In genomic region chr10:14046171-14046651, GRCm38 (mm10) we compare ENCODE assay signal across 10 mouse cellular contexts.
DNase-seq lines count a peak whose midpoint lies in the region; ATAC-seq and TF ChIP-seq lines count a peak whose summit lies in the region.
"Had no signal": no experiment of that assay in that cellular context is flagged by ENCODE, and none has a peak within 500 bp of the region (broad histone marks: within the 10 kb centered on the region; RNA-seq: fewer than 3 reads in every experiment).

No protein-coding gene starts in this region.

- no peaks in the 10 kb centered on the region for H3K9me3 ChIP-seq in heart, embryonic 14.5 days (ENCODE audit: control insufficient read depth, low read length)

- peaks cover 29 to 47% of the 10 kb centered on the region in 2 experiments for H3K4me1 ChIP-seq in heart, embryonic 14.5 days (ENCODE audit: control insufficient read depth in 2 of 2, insufficient read depth in 2 of 2, low read length in 2 of 2)

- H3K36me3 ChIP-seq in heart, embryonic 14.5 days (ENCODE audit: control insufficient read depth, insufficient read depth, low read length): no peaks in the 10 kb centered on the region

- H3K9ac ChIP-seq in heart, embryonic 14.5 days (ENCODE audit: low read length): peak overlapping the region; percentile 1; the same call in 1 of the 2 replicates
- H3K9ac ChIP-seq: liver, embryonic 14.5 days had no signal

- ATAC-seq in heart, embryonic 14.5 days (ENCODE audit: insufficient number of reproducible peaks, insufficient read depth, low FRiP score, low read depth): no peak

- H3K4me2 ChIP-seq in heart, embryonic 14.5 days (ENCODE audit: low read length): peak overlapping the region; percentile 35

- 11% methylated on average over 4 of the region's 4 CpGs for WGBS in heart, embryonic 14.5 days

- DNase-seq in heart, postnatal 14 days: no peak
- DNase-seq in thymus, postnatal 0 days (ENCODE audit: low spot score): peak; percentile 35
- DNase-seq in thymus, postnatal 14 days: no peak
- DNase-seq in layer of hippocampus, adult 2 months (ENCODE audit: low spot score in 2 of 2): peak; percentile 45 to 56
- DNase-seq in thymus, postnatal 4 days: peak; percentile 32
- DNase-seq in frontal cortex, postnatal 25 days (ENCODE audit: low spot score in 2 of 2): no peak
- DNase-seq in spleen, postnatal 10 days (ENCODE audit: low spot score in 2 of 2): no peak
- DNase-seq: cerebellum, adult 11-12 months had no signal

- no peak overlapping the region for H3K4me3 ChIP-seq in heart, embryonic 14.5 days (ENCODE audit: control insufficient read depth in 1 of 2, insufficient read depth in 1 of 2, low read depth in 1 of 2, low read length in 2 of 2)
- no peak overlapping the region for H3K4me3 ChIP-seq in layer of hippocampus, adult 2 months

- TF ChIP-seq CTCF in layer of hippocampus, adult 2 months (conservative IDR thresholded peaks at IDR 0.05): no peak

- peak overlapping the region; percentile 60 to 78 for H3K27ac ChIP-seq in heart, embryonic 14.5 days (replicated peaks in 1 of 2; ENCODE audit: control insufficient read depth in 1 of 2, insufficient read depth in 1 of 2, low read depth in 2 of 2, low read length in 2 of 2)
- peak overlapping the region; percentile 81 for H3K27ac ChIP-seq in layer of hippocampus, adult 2 months
- H3K27ac ChIP-seq: liver, embryonic 14.5 days had no signal

- intact Hi-C loops in heart, postnatal 14 days (cut with DNase I): loop anchor here (2.0 to 5.0 kb wide), 2 partner anchors 31 to 41 kb away; no protein-coding TSS in a partner anchor

- H3K27me3 ChIP-seq in heart, embryonic 14.5 days (ENCODE audit: control insufficient read depth, insufficient read depth, low read length): no peaks in the 10 kb centered on the region

Comparison
In these comparisons a context has a peak if more than half of its experiments do, and no peak if none do; other contexts are left out.
1. DNase-seq: peak in thymus, postnatal 0 days (single experiment), layer of hippocampus, adult 2 months (2 of 2) and thymus, postnatal 4 days (single experiment); none in heart, postnatal 14 days (0 of 2), thymus, postnatal 14 days (single experiment), frontal cortex, postnatal 25 days (0 of 2) and spleen, postnatal 10 days (0 of 2).